Mouse (Mus musculus) skeletal muscle tissue, adult 2 months (tissue): ENCODE data around the gene Trip11.

Source experiments
- DNase-seq: peaks from one replicate; pipeline ENCODE4 v3.0.0-alpha.2; 2012; ENCODE audit warnings: low read depth, low spot score

Gene Trip11

GRCm38 (mm10) chr12:101821596-101821995 lies 91.5 kb downstream of the Trip11 start:
- DNase-seq = no peak

DNA sequence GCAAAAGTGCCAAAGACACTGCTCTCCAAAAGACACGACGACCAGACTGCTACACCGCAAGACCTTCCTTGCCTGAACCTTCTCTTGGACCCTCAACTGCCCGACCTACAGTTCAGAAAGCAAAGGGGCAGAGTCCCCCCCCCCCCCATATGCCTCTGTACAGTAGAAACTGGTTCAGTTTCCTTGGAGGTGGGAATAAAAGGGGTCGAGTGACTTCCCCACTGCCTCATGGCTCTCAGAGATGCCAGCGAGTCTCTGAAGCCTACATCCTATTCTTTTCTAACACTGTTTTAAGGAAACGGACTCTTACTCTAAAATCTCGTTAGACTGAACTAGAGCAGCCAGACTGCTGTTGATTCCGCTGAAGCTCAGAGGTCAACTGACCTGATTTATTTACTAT lies 93.5 kb downstream of the Trip11 start:
- no peak for DNase-seq

GRCm38 (mm10) chr12:101818608-101819370 lies 94.3 kb downstream of the Trip11 start, which contains the start of gene Fbln5:
Gene Fbln5 (minus strand): TSS chr12:101819055.
- DNase-seq = peak; percentile 20

DNA sequence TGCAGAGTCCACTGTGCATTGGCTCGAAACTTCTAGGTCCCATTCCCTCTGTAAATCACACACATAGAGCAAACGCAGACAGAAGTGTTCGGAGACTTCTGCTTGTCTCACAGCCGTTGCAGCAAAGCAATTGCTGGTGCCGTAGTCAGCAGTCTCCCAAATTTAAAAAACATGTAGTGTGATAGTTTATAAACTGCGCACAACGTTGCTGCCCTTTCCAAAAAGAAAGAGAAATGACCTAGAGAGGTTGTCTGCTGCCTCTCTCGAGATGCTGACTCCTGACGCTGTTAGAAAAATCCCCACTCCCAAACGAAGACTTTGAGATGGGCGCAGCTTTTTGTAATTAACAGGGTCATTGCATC lies 94.8 kb downstream of the Trip11 start:
- no peak for DNase-seq

- no peak for DNase-seq
Measured at GRCm38 (mm10) chr12:101816810-101817209, 96.3 kb downstream of the Trip11 start.

DNA sequence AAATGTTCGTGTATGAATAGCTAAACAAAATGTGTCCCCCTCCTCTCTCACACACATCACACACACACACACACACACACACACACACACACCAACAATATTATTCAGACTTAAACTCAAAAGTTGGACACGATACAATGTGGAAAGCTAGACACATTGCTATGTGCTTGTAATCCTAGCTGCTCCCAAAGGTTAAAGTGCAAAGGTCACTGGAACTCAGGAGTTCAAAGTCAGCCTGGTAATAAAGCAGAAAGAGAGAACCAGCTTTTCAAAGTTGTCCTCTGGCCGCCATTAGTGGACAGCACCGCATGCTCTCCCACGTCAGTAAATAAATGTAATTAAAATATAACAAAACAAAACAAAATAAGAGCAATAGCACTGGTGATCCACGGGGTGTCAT lies 97.3 kb downstream of the Trip11 start:
- no peak for DNase-seq

DNA sequence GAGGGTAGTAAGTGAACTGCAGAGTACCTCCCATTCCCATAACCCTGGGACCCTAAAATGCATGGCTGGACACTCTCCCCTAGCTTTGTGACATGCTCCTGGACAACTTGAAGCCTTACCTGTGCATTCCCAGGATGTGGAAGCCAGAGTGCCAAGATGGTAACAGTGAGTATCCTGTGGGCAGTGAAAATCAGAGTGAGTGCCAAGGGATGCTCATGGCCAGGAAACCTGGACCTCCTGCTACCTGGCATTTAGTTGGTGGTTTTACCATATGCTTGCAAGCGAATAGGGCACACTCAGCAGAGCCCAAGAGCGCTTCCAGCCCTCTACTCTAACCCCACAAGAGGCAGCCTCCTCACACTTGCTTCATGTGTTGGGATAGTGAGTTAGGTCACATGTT lies 98.6 kb downstream of the Trip11 start:
- no peak for DNase-seq

- DNase-seq = no peak
Measured at GRCm38 (mm10) chr12:101811181-101811580, 101.9 kb downstream of the Trip11 start.

DNA sequence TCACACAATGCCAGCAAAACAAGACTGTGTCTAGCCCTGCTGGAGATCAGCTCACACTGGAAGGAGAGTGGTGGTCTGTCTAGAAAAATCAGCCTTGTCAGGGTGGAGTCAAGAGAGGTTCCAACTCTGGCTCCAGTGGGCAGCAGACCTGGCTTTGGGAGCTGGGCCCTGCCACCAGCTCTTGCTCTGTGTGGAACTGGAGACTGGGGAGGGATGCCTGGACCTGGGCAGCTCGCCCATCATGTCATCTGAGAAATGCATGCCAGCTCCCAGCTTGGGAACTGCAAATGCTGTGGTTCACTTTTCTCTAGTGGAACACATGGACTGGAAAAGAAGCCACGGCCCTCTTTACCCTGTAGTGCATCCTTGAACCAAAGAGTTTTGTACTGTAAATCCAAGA lies 102.6 kb downstream of the Trip11 start:
- peak; percentile 60 for DNase-seq

GRCm38 (mm10) chr12:101807400-101807799 lies 105.7 kb downstream of the Trip11 start:
- DNase-seq = no peak

- no peak for DNase-seq
Measured at GRCm38 (mm10) chr12:101802445-101802844, 110.6 kb downstream of the Trip11 start.

- DNase-seq = no peak
Measured at GRCm38 (mm10) chr12:101801744-101802143, 111.3 kb downstream of the Trip11 start.

GRCm38 (mm10) chr12:101801051-101801450 lies 112.0 kb downstream of the Trip11 start:
- DNase-seq = no peak

DNA sequence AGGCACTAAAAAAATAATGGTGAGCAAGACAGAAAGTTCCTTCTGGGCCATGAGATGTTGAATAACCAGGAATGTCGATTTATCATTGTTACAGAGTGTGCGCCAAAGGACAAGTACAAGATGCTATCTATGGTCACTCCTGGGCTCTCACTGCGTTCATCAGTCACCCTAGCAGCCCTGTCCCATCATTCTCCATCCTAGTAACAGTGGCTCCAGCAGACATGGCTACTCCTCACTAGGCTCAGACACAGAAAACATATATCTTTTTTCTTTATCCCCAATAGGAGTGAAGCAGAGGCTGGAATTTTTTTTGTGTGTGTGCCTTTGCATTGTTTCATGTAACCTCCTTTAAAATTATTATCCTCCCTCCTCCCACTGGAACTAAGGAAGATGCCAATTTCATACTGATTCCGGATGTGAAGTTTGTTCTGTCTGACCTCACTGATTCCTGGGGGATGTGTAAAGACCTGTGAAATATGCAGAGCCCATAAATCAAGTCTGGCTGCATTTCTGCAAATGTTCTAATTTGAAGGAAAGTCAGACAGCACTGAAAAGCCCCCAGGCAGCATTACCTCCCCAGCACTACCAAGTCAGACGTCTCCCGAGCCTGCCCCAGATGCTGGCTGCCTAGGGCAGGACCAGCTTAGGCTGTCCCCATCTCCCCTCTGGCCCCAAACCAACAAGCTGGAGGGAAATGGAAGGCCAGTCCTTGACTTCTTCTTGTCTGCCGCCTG lies 114.7 kb downstream of the Trip11 start:
- no peak for DNase-seq

DNA sequence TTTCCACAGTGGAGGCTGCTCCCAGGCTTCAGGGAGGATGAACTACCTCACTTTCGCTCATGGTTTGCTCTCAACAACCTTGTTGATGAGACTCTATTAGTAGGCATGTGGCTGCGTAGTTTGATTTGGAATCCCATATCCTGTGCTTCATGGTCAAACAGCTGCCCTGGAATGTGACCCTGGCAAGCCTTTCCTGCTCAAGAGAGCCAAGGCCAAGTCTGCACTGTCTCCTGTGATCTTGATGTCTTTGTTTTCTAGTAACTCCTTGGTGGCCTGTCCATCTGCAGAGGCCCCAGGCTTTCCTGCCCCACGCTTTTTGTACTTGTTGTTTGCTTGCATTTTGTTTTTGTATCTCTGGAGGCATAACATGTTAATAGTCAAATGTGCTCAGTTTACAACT lies 118.6 kb downstream of the Trip11 start:
- no peak for DNase-seq

DNA sequence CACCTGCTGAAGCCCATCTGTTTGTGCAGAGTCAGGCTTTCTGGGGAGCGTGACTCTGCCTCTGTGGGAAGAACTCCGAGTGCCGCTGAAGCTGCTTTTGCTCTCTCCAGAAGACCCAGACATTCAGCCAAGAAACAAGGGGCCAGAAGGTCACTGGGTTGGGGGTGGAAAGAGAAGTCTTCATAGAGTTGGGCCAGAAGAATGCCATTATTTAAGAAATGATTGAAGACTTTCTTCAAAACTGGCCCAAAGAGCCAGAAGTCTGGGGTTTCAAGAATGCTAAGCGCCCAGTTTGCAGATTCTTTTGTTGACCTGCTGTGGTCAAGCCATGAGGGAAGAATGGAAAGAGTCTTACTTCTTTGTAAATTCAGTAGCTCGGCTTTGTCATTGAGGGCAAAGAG lies 119.8 kb downstream of the Trip11 start:
- no peak for DNase-seq

DNA sequence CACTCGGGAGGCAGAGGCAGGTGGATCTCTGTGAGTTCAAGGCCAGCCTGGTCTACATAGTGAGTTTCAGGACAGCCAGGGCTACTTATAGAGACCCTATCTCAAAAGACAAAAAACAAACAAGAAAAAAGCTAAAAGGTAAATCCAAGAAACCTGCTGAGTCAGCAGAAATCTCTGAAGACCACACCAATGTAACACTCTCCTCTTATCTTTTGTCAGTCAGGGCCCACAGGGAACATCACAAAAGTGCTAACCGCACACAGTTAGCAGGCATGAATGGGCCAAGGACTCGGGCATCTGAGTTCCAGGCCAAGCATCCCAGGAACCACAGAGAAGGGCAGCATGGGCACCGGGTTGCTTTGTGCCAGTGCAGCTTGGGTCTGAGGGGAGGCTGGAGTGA lies 120.4 kb downstream of the Trip11 start:
- DNase-seq = no peak

GRCm38 (mm10) chr12:101789767-101790166 lies 123.3 kb downstream of the Trip11 start:
- no peak for DNase-seq

DNA sequence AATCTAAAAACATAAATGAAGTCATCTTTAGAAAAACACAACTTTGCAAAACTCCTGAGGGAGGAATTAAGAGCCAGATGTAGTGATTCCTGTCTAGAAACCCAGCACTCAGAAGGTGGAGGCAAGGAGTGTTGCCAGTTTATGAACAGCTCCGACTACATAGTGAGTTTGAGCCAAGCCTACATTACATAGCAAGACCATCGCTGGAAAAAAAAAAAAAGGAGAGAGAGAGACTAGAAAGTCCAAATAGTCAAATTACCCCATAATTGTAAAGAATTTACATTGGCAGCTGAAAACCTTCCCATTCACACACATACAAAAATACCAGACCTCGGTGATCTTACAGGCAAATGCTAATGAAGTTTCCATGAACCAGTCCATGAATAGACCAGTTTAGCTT lies 123.8 kb downstream of the Trip11 start:
- no peak for DNase-seq
